Mouse (Mus musculus) left cerebral cortex, adult 2 months (tissue): ENCODE measurements at regions not wholly inside any gene's neighbourhood (a gene's known extent, or its start where the extent isn't known, plus 50 kb on each side); places are given as distances from the start of the nearest gene placed in this dataset.

ENCODE experiments used
- DNase-seq, 2 experiments: peaks; one replicate each; pipeline ENCODE4 v3.0.0; 2021 to 2022; ENCODE audit warnings: low spot score in 2 of 2, mixed read lengths in 1 of 2; ENCODE audit errors: extremely low spot score in 1 of 2
- H3K27ac ChIP-seq: fragments of 200-600 bp; 2 replicates; pipeline ENCODE4 v1.8.1; 2022
- H3K4me3 ChIP-seq: fragments of 200-600 bp; 2 replicates; pipeline ENCODE4 v1.8.1; 2022
- CTCF ChIP-seq: fragments of 200-600 bp; IDR thresholded peaks from 2 replicates; pipeline ENCODE4 v1.8.1; 2022; ENCODE audit warnings: antibody characterized with exemption, mild to moderate bottlenecking, moderate library complexity
- intact Hi-C: fragments of 180-260 bp; cut with DNase I; formaldehyde crosslinking; loops from one replicate; pipeline ENCODE4 v1.15.1; 2025

GRCm38 (mm10) chr8:6227901-6228300, 1122.8 kb upstream of the Slc10a2 start:
- no peak overlapping the region for H3K27ac ChIP-seq
- TF ChIP-seq CTCF, result no peak
- DNase-seq, result no peak

GRCm38 (mm10) chr8:6225194-6225593, 1120.0 kb upstream of the Slc10a2 start:
- H3K27ac ChIP-seq, result no peak overlapping the region
- no peak for DNase-seq
- intact Hi-C loops, result no loop called here
- TF ChIP-seq CTCF, result no peak
- no peak overlapping the region for H3K4me3 ChIP-seq

More at GRCm38 (mm10) chr8:6227901-6228300, 1122.8 kb upstream of the Slc10a2 start:
- intact Hi-C loops, result no loop called here
- H3K4me3 ChIP-seq, result no peak overlapping the region

- no peak for DNase-seq
- Histone ChIP-seq H3K27ac (no peak overlapping the region), H3K4me3 (no peak overlapping the region)
- intact Hi-C loops, result no loop called here
- TF ChIP-seq CTCF, result no peak
Measured at GRCm38 (mm10) chr8:6207617-6208349, 1102.6 kb upstream of the Slc10a2 start.

- no peak for DNase-seq
- Histone ChIP-seq H3K27ac (no peak overlapping the region), H3K4me3 (no peak overlapping the region)
- intact Hi-C loops, result no loop called here
- TF ChIP-seq CTCF, result no peak
Measured at GRCm38 (mm10) chr8:6204051-6204745, 1099.0 kb upstream of the Slc10a2 start.

- no peak overlapping the region for H3K4me3 ChIP-seq
- no peak overlapping the region for H3K27ac ChIP-seq
- intact Hi-C loops, result no loop called here
- no peak for TF ChIP-seq CTCF
- no peak for DNase-seq
Measured at GRCm38 (mm10) chr8:6191431-6191830, 1086.3 kb upstream of the Slc10a2 start.

- no peak for TF ChIP-seq CTCF
- Histone ChIP-seq H3K4me3 (no peak overlapping the region), H3K27ac (no peak overlapping the region)
- DNase-seq, result no peak
- intact Hi-C loops, result no loop called here
Measured at GRCm38 (mm10) chr8:6188422-6188821, 1083.3 kb upstream of the Slc10a2 start.

GRCm38 (mm10) chr8:6186561-6186960, 1081.4 kb upstream of the Slc10a2 start:
- DNase-seq, result no peak
- intact Hi-C loops, result no loop called here
- Histone ChIP-seq H3K27ac (no peak overlapping the region), H3K4me3 (no peak overlapping the region)
- TF ChIP-seq CTCF, result no peak

GRCm38 (mm10) chr8:6179602-6180001, 1074.5 kb upstream of the Slc10a2 start:
- DNase-seq, result no peak
- TF ChIP-seq CTCF, result no peak
- H3K4me3 ChIP-seq, result no peak overlapping the region
- no peak overlapping the region for H3K27ac ChIP-seq
- intact Hi-C loops, result no loop called here

GRCm38 (mm10) chr8:6166433-6166832, 1061.3 kb upstream of the Slc10a2 start:
- H3K27ac ChIP-seq, result no peak overlapping the region
- no peak overlapping the region for H3K4me3 ChIP-seq
- DNase-seq, result no peak
- no peak for TF ChIP-seq CTCF
- intact Hi-C loops, result no loop called here

- Histone ChIP-seq H3K27ac (no peak overlapping the region), H3K4me3 (no peak overlapping the region)
- intact Hi-C loops, result no loop called here
- no peak for DNase-seq
- no peak for TF ChIP-seq CTCF
Measured at GRCm38 (mm10) chr8:6165230-6165629, 1060.1 kb upstream of the Slc10a2 start.

- no peak for TF ChIP-seq CTCF
- H3K4me3 ChIP-seq, result no peak overlapping the region
- H3K27ac ChIP-seq, result no peak overlapping the region
- no peak for DNase-seq
- intact Hi-C loops, result no loop called here
Measured at GRCm38 (mm10) chr8:6164758-6165157, 1059.6 kb upstream of the Slc10a2 start.

GRCm38 (mm10) chr8:6144588-6144987, 1039.4 kb upstream of the Slc10a2 start:
- intact Hi-C loops, result no loop called here
- TF ChIP-seq CTCF, result no peak
- DNase-seq, result no peak
- Histone ChIP-seq H3K4me3 (no peak overlapping the region), H3K27ac (no peak overlapping the region)

GRCm38 (mm10) chr8:6140090-6140489, 1034.9 kb upstream of the Slc10a2 start:
- TF ChIP-seq CTCF, result no peak
- H3K27ac ChIP-seq, result no peak overlapping the region
- H3K4me3 ChIP-seq, result no peak overlapping the region
- DNase-seq, result no peak
- intact Hi-C loops, result no loop called here
